Mouse (Mus musculus) adrenal gland, postnatal 14 days (tissue): ENCODE measurements around the gene Man2a2. TPM values are rescaled to one million over a fixed set of nuclear protein-coding genes. Genes with fewer than 3 reads are reported as not detected.

Experiments
- DNase-seq: peaks from one replicate; pipeline ENCODE4 v3.0.0; 2021; ENCODE audit warnings: mixed read lengths
- total RNA-seq: library from RNA; stranded (reverse); gene quantifications from 2 replicates; pipeline ENCODE4 v1.2.3, GENCODE M21; 2021

The Man2a2 gene
- total RNA-seq, 1 experiment from 2014 or later: 61.4 TPM

DNA sequence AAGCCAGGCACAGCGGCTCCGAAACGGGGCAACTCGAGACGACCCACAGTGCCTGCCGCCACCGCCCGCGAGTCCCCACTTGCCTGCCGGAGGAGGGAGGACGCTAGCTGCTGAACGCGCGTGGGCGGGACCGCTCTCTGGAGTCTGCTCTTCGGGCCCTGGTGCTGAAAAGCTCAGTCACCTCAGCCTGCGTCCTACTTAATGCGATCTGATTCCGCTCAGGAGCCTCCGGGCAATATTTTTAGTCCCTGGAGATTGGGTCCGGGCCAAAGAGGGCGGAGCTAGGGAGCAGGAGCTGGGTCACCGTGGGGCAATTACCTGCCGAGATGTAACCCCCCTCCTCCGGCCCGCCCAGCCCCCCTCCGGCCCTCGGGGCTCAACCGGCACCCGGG, 530 bp downstream of the Man2a2 start:
- peak; percentile 89 for DNase-seq

- no peak for DNase-seq
Measured at GRCm38 (mm10) chr7:80369967-80370431, 1.2 kb downstream of the Man2a2 start.

DNA sequence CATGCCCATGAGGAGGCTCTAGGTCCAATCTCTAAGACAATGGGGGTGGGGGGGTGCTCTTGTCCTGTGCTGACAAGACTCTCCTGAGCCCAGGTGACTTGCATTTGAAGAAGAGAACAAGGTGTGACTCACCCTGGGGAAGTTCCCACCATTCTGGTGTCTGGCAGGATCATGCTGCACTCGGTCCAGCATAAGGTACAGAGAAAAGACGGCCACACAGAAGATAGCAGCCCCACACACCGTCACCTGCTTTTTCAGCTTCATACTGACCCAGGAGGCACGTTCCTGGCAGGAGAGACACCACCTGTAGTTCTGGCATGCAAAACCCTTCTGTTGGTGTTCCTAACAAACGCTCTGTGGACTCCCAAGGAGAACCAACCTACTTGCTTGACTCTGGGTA, 1.7 kb downstream of the Man2a2 start:
- DNase-seq: no peak

- peak; percentile 47 for DNase-seq
Measured at GRCm38 (mm10) chr7:80368635-80369421, 2.3 kb downstream of the Man2a2 start.

- no peak for DNase-seq
Measured at GRCm38 (mm10) chr7:80368009-80368408, 3.2 kb downstream of the Man2a2 start.

DNA sequence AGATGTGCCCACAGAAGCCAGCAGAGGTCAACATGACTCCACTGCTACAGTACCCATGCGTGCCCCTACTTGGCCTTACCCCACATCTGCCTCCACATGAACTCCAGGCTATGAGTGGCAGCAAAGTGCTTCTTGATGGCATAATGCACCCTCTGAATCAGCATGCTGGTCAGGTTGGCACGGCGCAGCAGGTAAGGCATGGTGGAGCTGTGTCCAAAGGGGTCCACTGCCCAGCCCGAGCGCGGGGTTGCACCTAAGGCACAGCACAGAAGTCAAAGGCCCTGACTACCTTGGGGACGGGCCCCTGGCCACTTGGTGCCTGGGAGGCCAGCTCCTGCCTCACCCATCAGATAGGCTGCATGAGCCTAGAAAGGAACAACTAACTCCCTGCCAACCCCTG, 3.9 kb downstream of the Man2a2 start:
- DNase-seq: no peak

- peak; percentile 83 for DNase-seq
Measured at GRCm38 (mm10) chr7:80365759-80366158, 5.4 kb downstream of the Man2a2 start.

- no peak for DNase-seq
Measured at GRCm38 (mm10) chr7:80360435-80360834, 10.7 kb downstream of the Man2a2 start.

DNA sequence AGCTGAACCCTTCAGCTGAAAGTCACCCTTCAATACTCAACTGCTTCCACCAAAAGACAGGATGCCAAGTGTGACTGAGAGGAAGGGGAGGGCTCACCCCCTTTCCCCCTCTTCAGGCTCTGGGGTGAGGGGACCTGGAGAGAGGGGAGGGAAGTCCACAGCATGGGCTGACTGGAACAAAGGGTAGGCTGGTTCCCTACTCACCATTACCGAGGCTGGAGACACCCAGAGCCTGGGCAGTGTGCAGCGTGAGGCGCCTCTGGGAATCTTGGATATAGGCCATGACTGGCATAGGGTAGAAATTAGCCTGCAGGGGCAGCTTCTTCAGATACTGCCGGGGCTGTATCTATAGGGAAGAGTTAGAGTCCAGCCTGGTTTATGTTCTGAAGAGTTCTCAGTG, 13.1 kb downstream of the Man2a2 start:
- no peak for DNase-seq

DNA sequence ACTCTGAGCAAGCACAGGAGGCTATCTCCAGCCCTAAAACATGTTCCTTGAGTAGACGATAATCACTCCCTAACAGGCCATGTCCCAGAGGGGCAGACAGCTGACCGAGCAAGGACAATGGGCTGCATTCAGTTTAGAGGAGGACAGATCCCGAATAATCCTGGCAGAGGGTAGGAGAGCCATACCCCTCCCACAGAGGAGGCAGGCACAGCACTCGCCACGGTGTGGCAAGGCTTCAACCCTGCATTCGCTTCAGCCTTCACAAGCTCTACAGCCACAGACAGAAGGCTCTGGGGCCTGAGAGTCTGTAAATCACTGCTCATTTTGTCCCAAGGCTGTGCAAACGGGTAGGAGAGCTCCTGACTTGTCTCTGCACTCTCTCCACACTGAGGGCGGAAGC, 14.0 kb downstream of the Man2a2 start:
- DNase-seq: peak; percentile 67

DNA sequence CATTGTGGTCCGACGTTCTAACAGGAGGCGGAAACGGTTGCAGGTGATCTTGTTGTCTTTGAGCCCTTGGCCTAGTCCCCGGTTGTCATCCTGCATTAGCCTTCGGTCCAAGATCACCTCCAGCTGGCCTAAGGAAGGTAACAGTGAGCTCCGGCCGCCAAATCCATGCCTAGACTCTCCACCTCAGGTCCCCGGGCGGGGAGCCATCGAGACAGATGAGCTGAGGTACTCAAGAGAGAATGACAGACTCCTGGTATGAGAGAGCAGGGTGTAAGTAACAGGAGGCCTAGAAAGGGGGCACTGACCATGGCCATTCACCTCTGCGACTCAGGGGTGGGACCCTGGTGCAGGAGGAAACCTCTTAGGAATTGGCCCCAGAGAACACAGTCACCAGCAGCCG, 14.8 kb downstream of the Man2a2 start:
- DNase-seq: no peak

DNA sequence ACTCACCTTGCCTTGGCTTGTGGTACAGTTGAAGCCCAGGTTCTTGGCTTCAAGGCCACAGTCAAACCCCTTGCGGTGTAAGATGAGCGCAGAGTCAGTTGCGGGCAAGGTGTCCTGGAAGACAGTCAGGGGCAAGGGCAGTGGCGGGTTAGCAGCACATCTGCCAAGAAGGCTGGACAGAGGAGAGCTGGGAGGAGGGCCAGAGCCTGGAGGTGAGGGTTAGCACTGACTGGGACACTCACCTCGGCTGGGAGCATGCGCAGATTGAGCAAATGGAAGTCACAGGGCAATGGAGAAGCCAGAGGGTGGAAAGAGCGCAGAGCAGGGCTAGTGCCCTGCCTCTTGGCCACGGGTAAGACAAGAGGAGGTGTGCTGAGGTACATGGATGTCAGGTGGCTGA, 18.3 kb downstream of the Man2a2 start:
- peak; percentile 55 for DNase-seq

DNA sequence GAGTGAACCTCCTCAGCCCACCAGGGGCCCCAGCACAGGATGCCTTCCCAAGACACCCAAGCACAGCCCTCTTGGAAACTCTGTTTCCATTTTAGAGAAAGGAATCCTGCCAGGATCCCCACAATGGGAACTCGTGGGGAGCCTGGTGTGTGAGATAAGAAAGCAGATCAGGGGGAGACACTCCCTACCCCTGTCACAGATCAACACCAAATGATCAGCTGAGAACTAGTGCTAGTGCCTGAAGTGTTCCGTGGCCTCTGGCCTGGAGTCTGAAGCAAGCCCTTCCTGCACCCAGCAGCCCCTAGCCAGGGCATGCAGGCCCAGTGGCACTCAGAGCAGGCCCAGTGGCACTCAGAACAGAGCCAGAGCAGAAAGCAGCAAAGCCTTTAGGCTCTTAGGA, 20.4 kb downstream of the Man2a2 start:
- DNase-seq: no peak

- DNase-seq: no peak
Measured at GRCm38 (mm10) chr7:80347670-80348586, 23.2 kb downstream of the Man2a2 start.

DNA sequence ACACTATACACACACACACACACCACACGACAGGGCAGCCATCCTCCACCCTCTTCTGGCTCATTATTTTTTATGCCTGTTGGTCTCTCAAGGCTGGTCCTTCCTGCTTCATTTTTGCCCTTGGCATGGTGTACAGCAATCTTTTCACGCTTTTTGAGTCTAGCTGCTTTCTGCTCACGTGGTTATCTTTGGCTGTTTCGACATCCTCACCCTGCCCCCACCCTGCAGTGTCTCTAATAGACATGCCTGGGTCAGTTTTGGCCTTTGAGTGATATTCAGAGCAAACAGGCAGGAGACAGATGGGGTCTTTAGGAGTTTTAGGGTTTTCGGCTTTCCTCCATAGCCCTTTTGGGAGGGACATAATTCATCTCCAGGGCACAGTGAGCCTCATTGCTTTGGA, 24.3 kb downstream of the Man2a2 start:
- peak; percentile 59 for DNase-seq

DNA sequence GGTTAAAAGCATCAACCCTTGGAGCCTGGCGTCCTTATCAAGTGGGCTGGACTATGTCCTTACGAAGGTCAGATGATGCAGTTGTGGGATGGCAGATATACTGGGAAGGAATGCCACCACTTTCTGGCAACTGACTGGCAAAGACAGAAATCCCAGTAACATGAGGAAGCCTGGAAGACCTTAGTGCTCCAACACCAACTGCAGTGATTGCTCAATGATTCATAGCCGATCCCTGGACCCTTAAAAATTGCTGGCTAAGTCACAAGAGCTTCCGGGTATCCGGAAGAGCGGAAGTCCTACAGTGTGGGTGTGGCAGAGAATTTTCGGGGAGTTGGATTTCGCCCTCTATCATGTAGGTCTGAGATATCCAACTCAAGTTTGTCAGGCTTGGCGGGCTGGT, 25.0 kb downstream of the Man2a2 start:
- no peak for DNase-seq

DNA sequence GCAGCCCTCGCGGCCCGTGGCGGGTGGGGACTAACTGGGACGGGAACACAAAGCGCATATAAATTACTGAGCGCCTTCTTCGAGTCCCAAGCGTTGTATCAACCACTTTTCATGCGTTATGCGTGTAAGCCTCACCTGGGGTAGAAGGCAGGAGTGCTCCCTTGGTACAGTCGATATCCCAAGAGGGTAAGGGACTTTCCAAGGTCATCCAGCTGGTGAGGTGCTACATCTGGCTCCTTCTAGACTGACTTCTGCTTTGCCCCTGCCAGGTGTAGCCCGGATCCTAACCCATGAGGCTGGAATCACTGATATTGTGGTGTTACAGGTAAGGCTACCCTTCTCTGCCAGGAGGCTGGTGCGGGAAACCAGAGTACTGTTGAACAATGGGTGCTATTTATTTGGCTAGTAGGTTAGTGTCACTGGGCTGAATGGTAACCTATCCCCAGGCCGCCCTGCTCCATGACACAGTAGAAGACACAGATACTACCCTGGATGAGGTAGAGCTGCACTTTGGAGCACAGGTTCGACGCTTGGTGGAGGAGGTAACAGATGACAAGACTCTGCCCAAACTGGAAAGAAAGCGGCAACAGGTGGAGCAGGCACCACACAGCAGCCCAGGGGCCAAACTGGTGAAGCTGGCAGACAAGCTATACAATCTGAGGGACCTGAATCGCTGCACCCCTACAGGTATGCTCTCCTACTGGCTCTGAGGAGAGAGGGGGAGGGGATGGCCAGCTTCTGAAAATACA, 27.7 kb downstream of the Man2a2 start:
- no peak for DNase-seq

DNA sequence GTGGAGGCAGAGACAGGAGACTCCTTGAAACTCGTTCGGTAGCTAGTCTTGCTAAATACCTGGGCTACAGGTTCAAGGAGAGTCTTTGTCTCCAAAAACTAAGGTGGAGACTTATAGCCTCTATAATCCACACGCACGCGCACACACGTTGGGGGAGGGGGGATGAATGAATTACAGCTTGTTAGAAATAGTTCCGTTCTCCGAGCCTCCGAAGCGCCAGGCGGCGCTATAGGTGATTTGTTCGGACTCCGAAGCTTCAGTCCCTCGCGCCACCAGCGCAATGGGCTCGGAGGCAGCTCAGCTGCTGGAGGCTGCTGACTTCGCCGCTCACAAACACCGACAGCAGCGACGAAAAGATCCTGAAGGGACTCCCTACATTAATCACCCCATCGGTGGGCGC, 28.3 kb downstream of the Man2a2 start, which contains the start of gene Hddc3:
Gene Hddc3 (plus strand): TSS at position 247 of the 400 bp plus-strand sequence.
- peak; percentile 96 for DNase-seq

DNA sequence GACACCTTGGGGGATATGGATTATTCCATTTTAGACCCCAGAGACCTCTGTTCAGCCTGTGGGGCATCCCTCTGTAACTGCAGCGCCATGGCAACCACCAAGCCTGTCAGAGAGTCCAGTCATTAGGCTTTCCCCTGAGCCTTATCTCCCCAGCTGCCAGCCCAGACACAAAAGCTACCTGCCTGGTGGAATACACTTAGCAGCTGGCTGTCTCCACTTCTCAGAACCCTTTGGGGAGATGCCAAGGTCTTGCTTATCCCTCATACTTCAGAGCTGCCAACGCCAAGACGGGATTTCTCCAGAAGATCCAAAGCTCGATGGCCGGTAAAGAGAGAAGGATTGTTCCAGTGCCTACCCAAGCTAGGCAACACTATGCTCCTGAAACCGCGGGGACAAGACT, 29.4 kb downstream of the Man2a2 start:
- no peak for DNase-seq

- DNase-seq: peak; percentile 86
Measured at GRCm38 (mm10) chr7:80340793-80341192, 30.4 kb downstream of the Man2a2 start, which contains the start of gene Unc45a. Unc45a (minus strand) TSS chr7:80341005.

DNA sequence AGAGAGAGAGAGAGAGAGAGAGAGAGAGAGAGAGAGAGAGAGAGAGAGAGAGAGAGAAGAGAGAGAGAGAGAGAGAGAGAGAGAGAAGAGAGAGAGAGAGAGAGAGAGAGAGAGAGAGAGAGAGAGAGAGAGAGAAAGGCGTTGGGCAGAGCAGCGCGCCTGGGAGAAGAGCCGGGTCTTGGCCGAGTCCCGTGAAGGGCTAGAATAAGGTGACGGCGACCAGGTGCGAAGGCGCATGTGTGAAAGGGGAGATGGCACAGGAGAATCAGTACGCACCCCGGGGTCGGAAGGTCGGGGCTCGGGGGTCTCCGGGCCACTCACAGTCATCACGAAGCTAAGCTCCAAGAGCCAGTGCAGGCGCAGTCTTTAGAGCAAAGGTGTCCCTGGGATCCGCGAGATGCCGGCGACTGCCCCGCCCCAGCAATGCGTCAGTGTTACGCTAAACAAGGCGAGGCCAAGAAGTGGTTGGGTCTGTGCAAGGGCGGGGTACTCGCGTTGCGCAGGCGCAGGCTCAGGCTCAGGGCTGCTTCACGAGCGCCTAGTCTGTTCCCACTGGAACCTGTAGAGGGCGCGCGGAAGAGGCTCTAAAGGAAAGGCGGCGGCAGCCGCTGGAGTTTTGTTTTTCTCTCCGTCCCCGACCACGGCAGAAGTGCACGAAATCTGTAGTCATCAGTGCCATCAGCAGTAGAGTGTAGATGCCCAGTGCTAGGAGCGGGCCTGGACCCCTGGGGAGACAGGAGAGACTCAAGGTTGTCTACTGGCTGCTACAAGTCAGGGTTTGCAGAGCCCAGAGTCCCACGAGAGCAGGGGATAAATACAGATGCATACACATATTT, 31.2 kb downstream of the Man2a2 start:
- peak; percentile 98 for DNase-seq
